Mouse (Mus musculus): ENCODE measurements around the gene Polr1d. TPM values are rescaled to one million over a fixed set of nuclear protein-coding genes. Genes with fewer than 3 reads are reported as not detected.

Polr1d gene
- polyA plus RNA-seq (2012; rRNA removed): 99.4 and 99.7 TPM in 2 replicates

DNA sequence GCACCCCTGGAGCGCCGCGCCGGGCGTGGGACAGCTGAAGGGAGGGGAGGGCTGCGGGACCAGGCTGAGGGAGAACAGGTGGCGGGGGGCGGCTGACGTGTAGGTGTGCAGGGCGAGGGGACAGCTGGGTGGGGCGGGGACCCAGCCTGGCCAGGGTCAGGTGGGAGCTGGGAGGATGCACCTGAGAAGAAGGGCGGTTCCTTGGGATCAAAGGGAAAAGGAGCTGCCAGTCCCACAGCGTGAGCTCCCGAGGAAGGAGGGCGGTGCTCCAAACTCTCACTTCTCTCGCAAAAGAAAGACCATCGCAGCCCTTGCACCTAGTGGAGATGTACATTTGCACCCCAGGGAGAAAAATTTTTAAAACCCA is at the start of gene Polr1d:
TSS of gene Polr1d (plus strand) at position 252 of the 367 bp plus-strand sequence.

DNA sequence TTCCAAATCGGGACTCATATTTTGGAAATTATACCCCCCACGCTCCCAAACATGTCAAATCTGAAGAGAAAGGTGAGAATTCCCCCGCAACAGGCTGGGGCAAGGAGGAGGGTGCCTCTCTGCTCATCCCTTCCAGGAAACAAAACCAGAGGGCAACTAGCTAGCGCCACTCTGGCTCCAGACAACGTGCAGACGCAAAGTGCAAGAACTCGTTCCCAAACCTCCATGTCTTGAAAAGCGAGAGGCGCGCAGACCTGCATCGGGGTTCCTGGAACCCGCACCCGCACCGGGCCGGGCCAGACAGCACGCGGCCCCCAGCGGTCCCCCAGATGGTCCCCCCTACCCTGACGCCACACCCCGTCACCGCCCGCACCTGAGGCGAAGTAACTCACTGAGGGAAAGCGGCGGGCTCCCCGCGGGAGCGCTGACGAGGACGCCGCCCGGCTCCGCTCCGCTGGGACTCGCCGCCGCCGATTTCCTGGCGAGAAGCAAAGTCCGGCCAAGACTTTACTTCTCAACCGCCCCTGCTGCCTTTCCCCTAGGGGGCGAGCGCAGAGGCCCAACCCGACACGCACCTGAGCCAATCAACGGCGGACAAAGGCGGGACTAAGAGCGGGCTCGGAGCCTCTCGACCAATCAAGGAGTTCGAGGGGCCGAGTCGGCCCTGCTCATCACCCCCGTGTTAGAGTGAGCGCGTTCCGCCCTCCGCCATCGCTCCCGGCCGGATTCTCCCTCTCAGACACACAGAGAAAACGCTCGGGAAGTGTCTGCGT is 638 bp upstream of the Polr1d start, which contains the start of gene Lnx2:
TSS of gene Lnx2 (minus strand) at position 561 of the 773 bp plus-strand sequence.

Other genes starting within 250 kb of the Polr1d start
- gene Rpl21, start 244.2 kb upstream of the Polr1d start, polyA plus RNA-seq (2012; rRNA removed): 452 and 461 TPM in 2 replicates
- 5.4 and 6.1 TPM in 2 replicates for gene Rasl11a, start 232.0 kb upstream of the Polr1d start, polyA plus RNA-seq (2012; rRNA removed)
- gene Gtf3a, start 128.4 kb upstream of the Polr1d start, polyA plus RNA-seq (2012; rRNA removed): 81.0 and 81.4 TPM in 2 replicates
- gene Mtif3, start 113.2 kb upstream of the Polr1d start, polyA plus RNA-seq (2012; rRNA removed): 18.9 and 21.9 TPM in 2 replicates
- 7.5 and 8.6 TPM in 2 replicates for gene Lnx2, start 464 bp upstream of the Polr1d start, polyA plus RNA-seq (2012; rRNA removed)
- 7.9 and 8.4 TPM in 2 replicates for gene Gsx1, start 111.6 kb downstream of the Polr1d start, polyA plus RNA-seq (2012; rRNA removed)
- gene Pdx1, start 192.9 kb downstream of the Polr1d start, polyA plus RNA-seq (2012; rRNA removed): not detected in 2 replicates
- not detected in 2 replicates for gene Cdx2, start 230.2 kb downstream of the Polr1d start, polyA plus RNA-seq (2012; rRNA removed)
- not detected in 2 replicates for gene Urad, start 245.4 kb downstream of the Polr1d start, polyA plus RNA-seq (2012; rRNA removed)